Mouse (Mus musculus) forebrain, postnatal 0 days (tissue): ENCODE measurements at regions not wholly inside any gene's neighbourhood (a gene's known extent, or its start where the extent isn't known, plus 50 kb on each side); places are given as distances from the start of the nearest gene placed in this dataset.

Experiments
- ATAC-seq: fragments of 200-750 bp; cut with Nextera tagmentation; 2 replicates; pipeline ENCODE4 v1.8.0; 2017; ENCODE audit warnings: mild to moderate bottlenecking, moderate library complexity
- DNase-seq: peaks from one replicate; pipeline ENCODE4 v3.0.0-alpha.2; 2015
- H3K27ac ChIP-seq: fragments of 300-500 bp; sonication (generic); 2 replicates; pipeline ENCODE4 v1.5.1; 2014; ENCODE audit warnings: low read depth, mild to moderate bottlenecking, antibody characterized with exemption, low read length, moderate library complexity, mixed read lengths
- H3K27me3 ChIP-seq: fragments of 300-500 bp; sonication (generic); 2 replicates; pipeline ENCODE4 v1.6.1; 2014; ENCODE audit warnings: mild to moderate bottlenecking, low read length, mixed read lengths; ENCODE audit not compliant: insufficient read depth
- H3K36me3 ChIP-seq: fragments of 300-500 bp; sonication (generic); 2 replicates; pipeline ENCODE4 v1.6.1; 2014; ENCODE audit warnings: mild to moderate bottlenecking, moderate library complexity; ENCODE audit not compliant: insufficient read depth
- H3K4me1 ChIP-seq: fragments of 300-500 bp; sonication (generic); 2 replicates; pipeline ENCODE4 v1.6.1; 2014; ENCODE audit warnings: antibody characterized with exemption; ENCODE audit not compliant: insufficient read depth
- H3K4me2 ChIP-seq: fragments of 300-500 bp; sonication (generic); 2 replicates; pipeline ENCODE4 v1.6.1; 2014; ENCODE audit warnings: low read depth, mild to moderate bottlenecking, moderate library complexity
- H3K4me3 ChIP-seq: fragments of 300-500 bp; sonication (generic); 2 replicates; pipeline ENCODE4 v1.5.1; 2014; ENCODE audit warnings: low read depth, low read length, mixed read lengths
- H3K9ac ChIP-seq: fragments of 300-500 bp; sonication (generic); 2 replicates; pipeline ENCODE4 v1.6.1; 2014; ENCODE audit warnings: mild to moderate bottlenecking
- H3K9me3 ChIP-seq: fragments of 300-500 bp; sonication (generic); 2 replicates; pipeline ENCODE4 v1.6.1; 2016; ENCODE audit warnings: low read length
- CTCF ChIP-seq: sonication (generic); IDR thresholded peaks from 2 replicates; pipeline ENCODE4 v1.5.1; 2016; ENCODE audit warnings: antibody characterized with exemption, control low read depth, low read depth
- WGBS: fragments of 180-500 bp; shearing (Covaris S2); extraction: QIAGEN DNeasy Blood & Tissue Kit; methylation state at CpG from one replicate; pipeline ENCODE4 v1.1.7; 2014; 5-methylcytosine and 5-hydroxymethylcytosine counted together

DNA sequence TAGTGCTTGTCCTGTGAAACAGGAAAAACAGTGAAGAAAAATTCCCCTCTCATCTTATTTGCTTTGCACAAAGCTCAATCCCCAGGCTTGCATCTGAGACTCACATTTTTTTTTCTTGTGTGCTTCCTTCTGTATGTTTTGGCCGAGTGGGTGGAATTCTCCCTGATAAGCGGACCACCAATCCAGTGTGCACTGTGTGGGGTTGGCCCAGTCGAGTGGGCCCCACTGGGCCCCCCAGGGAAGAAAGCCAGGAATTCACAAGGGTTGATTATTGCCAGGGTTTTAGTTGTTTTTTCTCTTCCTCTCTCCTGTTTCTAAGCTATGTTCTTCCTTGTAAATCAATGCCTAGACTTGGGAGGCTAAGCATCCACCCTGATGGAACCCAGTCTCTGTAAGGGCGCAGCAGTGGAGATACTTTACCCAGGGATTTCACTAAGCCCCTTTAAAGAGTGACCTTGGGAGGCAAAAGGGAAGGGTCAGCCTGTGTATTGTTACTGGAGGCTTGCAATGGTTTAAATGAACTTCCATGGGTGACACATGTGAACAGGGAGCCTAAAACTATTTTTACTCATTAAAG, 120.3 kb downstream of the Gm10295 start:
- H3K4me1 ChIP-seq = no peaks in the 10 kb centered on the region
- TF ChIP-seq CTCF = no peak
- H3K27me3 ChIP-seq = no peaks in the 10 kb centered on the region
- H3K9ac ChIP-seq = no peak overlapping the region
- H3K4me3 ChIP-seq = no peak overlapping the region
- no peaks in the 10 kb centered on the region for H3K36me3 ChIP-seq
- H3K9me3 ChIP-seq = no peaks in the 10 kb centered on the region
- DNase-seq (no peak), ATAC-seq (no peak)
- WGBS = 66% methylated on average over 4 of the region's 4 CpGs
- H3K4me2 ChIP-seq = no peak overlapping the region
- H3K27ac ChIP-seq = no peak overlapping the region

DNA sequence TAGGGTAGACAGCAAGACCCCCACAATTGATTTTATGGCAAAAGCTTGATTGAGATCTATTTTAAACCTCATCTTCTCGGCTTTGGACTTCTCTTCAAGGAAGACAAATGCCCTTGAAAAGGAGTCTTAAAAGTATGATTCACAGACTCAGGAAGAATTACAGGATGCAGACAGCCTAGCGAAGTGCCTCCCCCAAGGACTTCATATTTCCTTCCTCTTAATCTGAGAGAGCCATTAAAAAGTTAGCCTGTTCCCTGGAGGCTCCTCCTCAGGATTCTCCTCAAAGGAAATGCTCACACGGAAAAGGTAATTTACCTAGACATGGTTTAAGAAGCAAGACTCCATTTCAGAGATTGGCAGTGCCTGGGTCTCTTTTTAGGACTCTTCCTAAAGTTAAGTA, 122.1 kb downstream of the Gm10295 start:
- no peak for TF ChIP-seq CTCF
- ATAC-seq = no peak
- no peaks in the 10 kb centered on the region for H3K27me3 ChIP-seq
- H3K27ac ChIP-seq = no peak overlapping the region
- H3K9me3 ChIP-seq = no peaks in the 10 kb centered on the region
- H3K36me3 ChIP-seq = no peaks in the 10 kb centered on the region
- no peak for DNase-seq
- no peak overlapping the region for H3K4me3 ChIP-seq
- WGBS = 83% methylated on average over 3 of the region's 3 CpGs
- no peaks in the 10 kb centered on the region for H3K4me1 ChIP-seq
- no peak overlapping the region for H3K4me2 ChIP-seq
- H3K9ac ChIP-seq = no peak overlapping the region

DNA sequence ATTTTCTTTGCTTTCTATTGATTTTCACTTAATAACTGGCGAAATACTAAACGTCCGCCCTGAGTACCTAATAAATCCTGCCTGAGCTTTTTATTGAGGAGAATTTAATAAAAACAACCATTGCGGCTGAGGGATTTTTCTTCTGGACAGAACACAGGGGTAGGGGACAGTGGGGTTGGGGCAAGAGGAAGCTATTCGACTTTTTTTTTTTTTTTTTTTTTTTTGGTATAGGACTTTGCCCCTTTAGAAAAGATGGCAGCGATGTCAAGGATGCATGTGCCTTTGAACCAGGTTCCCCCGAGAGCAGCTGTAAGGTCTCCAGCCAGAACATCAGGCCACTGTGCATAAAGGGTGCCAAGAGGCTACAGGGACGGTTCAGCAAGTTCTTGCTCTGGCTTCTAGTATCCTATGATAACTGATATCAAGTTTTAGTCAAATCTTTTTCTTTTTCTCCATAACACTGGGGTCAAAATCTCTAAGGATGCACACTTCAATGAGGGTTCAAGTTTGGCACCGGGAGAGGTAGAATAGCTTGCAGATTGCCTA, 126.9 kb downstream of the Gm10295 start:
- TF ChIP-seq CTCF = no peak
- Histone ChIP-seq H3K4me3 (no peak overlapping the region), H3K27me3 (no peaks in the 10 kb centered on the region), H3K27ac (no peak overlapping the region), H3K9ac (no peak overlapping the region), H3K36me3 (no peaks in the 10 kb centered on the region), H3K4me1 (no peaks in the 10 kb centered on the region), H3K9me3 (no peaks in the 10 kb centered on the region), H3K4me2 (no peak overlapping the region)
- WGBS = 86% methylated on average over 9 of the region's 9 CpGs
- no peak for ATAC-seq
- no peak for DNase-seq

DNA sequence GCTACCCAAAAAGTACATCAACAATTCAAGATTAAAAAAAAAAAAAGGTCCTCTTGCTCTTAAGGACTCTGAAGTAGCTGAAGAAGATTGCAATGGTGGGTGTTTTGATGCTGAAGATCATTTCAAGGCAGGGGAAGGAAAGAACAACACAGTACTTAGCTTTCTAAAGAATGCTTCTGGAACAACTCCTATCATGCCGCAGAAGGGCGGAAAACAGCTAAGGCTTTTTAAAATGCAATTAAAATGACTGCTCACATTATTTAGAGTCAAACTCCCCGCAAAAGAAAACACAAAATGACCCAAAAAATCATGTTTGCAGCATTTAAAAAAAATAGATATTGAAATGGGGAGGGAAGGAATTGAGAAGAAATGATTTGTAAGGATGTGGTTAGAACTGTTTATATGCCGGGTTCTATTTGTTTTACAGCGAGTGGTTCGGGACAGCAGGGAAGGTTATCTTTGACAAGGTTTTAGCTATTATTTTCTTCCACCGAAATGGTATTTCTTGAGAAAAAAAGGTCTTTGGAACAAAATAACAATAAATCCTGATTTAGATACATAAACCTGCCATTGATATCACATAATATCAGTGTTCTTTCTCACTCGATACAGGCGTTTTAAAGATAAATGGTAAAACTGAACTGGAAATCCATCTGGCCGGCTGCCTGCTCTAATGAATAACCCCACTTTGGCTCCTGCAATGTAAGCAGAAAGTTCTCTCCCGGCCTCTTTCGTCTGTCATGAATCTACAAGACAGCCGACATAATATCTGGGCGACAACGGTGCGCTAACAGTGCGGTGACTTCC, 127.6 kb downstream of the Gm10295 start:
- TF ChIP-seq CTCF = no peak

DNA sequence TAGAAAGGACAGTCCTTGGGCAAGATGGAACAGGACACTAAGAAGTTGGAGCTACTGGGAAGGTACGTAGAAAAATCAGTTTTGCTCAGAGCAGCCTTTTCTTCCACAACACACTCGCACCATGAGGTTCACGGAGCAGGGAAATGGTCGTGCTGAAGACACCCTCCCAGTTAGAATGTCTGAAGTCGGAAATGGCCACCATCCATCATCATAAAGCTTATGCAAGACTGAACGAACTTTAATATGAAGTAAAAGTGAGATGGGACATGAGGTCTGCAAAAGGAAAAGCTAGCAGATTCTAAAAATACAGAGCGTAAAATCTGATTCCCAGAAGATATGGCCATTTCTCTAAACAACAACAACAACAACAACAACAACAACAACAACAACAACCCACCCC, 133.9 kb downstream of the Gm10295 start:
- Histone ChIP-seq H3K36me3 (no peaks in the 10 kb centered on the region), H3K9ac (no peak overlapping the region), H3K27ac (no peak overlapping the region), H3K4me1 (no peaks in the 10 kb centered on the region), H3K27me3 (no peaks in the 10 kb centered on the region), H3K4me2 (no peak overlapping the region), H3K4me3 (no peak overlapping the region), H3K9me3 (no peaks in the 10 kb centered on the region)
- DNase-seq (no peak), ATAC-seq (no peak)
- WGBS = 93% methylated on average over 7 of the region's 7 CpGs
- no peak for TF ChIP-seq CTCF

More for the DNA sequence above, 127.6 kb downstream of the Gm10295 start:
- Histone ChIP-seq H3K27me3 (no peaks in the 10 kb centered on the region), H3K4me3 (no peak overlapping the region), H3K4me1 (no peaks in the 10 kb centered on the region), H3K9ac (no peak overlapping the region), H3K9me3 (no peaks in the 10 kb centered on the region), H3K27ac (no peak overlapping the region), H3K36me3 (no peaks in the 10 kb centered on the region), H3K4me2 (no peak overlapping the region)
- ATAC-seq (no peak), DNase-seq (no peak)
- WGBS = 76% methylated on average over 17 of the region's 17 CpGs

DNA sequence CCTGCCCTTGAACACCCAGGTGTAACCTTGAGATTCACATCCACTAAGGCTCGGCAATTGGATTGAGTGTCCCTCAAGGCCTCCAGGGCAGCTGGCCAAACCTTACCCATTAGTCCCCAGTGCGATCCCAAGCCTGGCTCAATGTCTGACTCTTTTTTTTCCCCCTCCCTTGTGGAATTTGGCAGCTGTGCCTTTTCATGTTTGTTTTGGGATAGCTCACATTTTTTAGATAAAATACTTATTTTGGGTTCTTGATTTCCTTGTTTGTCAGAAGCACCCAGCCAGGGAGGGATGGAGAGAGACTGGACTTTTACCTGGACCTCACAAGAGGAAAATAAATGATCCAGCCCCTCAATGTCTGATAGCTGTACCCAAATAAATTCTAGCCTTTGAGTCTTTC, 134.5 kb downstream of the Gm10295 start:
- Histone ChIP-seq H3K27me3 (no peaks in the 10 kb centered on the region), H3K4me1 (no peaks in the 10 kb centered on the region), H3K9me3 (no peaks in the 10 kb centered on the region), H3K36me3 (no peaks in the 10 kb centered on the region), H3K27ac (no peak overlapping the region), H3K4me3 (no peak overlapping the region), H3K4me2 (no peak overlapping the region), H3K9ac (no peak overlapping the region)
- DNase-seq (no peak), ATAC-seq (no peak)
- no peak for TF ChIP-seq CTCF
- 50% methylated on average over 2 of the region's 2 CpGs for WGBS

DNA sequence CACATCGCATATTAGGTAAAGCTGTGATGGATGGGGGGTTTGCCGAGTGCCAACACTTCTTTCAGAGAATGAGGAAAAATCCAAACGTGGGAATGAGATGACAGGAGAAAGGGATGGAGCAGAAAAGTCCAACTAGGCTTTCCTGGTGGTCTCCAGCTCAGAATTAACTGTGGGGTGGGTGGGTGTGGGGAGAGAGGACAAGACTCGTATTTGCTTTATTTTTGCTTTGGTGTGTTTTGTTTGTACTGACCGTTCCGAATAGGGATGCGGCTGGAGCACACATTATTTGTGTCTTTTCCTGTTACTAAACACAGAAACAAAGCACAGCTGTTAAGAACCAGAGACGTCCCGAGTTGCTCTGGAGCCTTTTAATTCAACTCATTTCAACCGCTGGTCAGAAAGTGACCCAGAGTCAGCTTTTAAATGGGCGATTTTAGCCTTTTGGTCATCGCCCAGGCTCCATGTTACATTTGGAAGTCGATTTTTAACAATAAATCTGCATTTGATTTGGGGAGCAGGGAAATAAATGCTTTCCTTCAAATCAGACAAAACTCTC, 136.7 kb downstream of the Gm10295 start:
- H3K4me3 ChIP-seq = no peak overlapping the region
- ATAC-seq (no peak), DNase-seq (no peak)
- no peaks in the 10 kb centered on the region for H3K9me3 ChIP-seq
- H3K4me2 ChIP-seq = no peak overlapping the region
- H3K36me3 ChIP-seq = no peaks in the 10 kb centered on the region
- WGBS = 74% methylated on average over 13 of the region's 13 CpGs
- no peak overlapping the region for H3K27ac ChIP-seq
- no peaks in the 10 kb centered on the region for H3K4me1 ChIP-seq
- no peak for TF ChIP-seq CTCF
- no peaks in the 10 kb centered on the region for H3K27me3 ChIP-seq
- H3K9ac ChIP-seq = no peak overlapping the region
